Comparison of ENCODE assay signal across 8 mouse cellular contexts in genomic region chr7:127214521-127214920, GRCm38 (mm10). TPM values are rescaled to one million over a fixed set of nuclear protein-coding genes. Genes with fewer than 3 reads are reported as not detected.
A peak's percentile ranks its signal among the peaks of the same experiment; 100 is the strongest.
DNase-seq lines count a peak whose midpoint lies in the region; ATAC-seq and TF ChIP-seq lines count a peak whose summit lies in the region.

No protein-coding gene starts in this region.

- 59% methylated on average over 21 of the region's 21 CpGs for WGBS in cerebellum, adult 2 months
- WGBS in lung, embryonic 15.5 days: 39% methylated on average over 21 of the region's 21 CpGs
- 24% methylated on average over 21 of the region's 21 CpGs for WGBS in limb, embryonic 13.5 days
- WGBS in small intestine, adult 2 months: 72% methylated on average over 21 of the region's 21 CpGs

- no peaks in the 10 kb centered on the region for H3K27me3 ChIP-seq in cerebellum, adult 2 months (ENCODE audit: control insufficient read depth, insufficient read depth, low read length)
- H3K27me3 ChIP-seq in lung, embryonic 15.5 days: no peaks in the 10 kb centered on the region
- peaks cover 9% of the 10 kb centered on the region; the same call in 1 of the 2 replicates for H3K27me3 ChIP-seq in limb, embryonic 13.5 days
- no peaks in the 10 kb centered on the region for H3K27me3 ChIP-seq in small intestine, adult 2 months (ENCODE audit: control insufficient read depth, insufficient read depth, low read length)

- no peaks in the 10 kb centered on the region for H3K9me3 ChIP-seq in lung, embryonic 15.5 days
- H3K9me3 ChIP-seq in limb, embryonic 13.5 days: no peaks in the 10 kb centered on the region

- no peaks in the 10 kb centered on the region for H3K4me1 ChIP-seq in cerebellum, adult 2 months (ENCODE audit: control insufficient read depth, insufficient read depth, low read length)
- peaks cover 11% of the 10 kb centered on the region for H3K4me1 ChIP-seq in lung, embryonic 15.5 days
- H3K4me1 ChIP-seq in limb, embryonic 13.5 days: peaks cover 21% of the 10 kb centered on the region
- peaks cover 2% of the 10 kb centered on the region; the same call in 1 of the 2 replicates for H3K4me1 ChIP-seq in small intestine, adult 2 months (ENCODE audit: control insufficient read depth, insufficient read depth, insufficient read length, low read length)

- H3K4me3 ChIP-seq in cerebellum, adult 2 months (replicated peaks; ENCODE audit: insufficient read depth, low read depth, low read length): peak overlapping the region; percentile 39
- peak overlapping the region; percentile 34; the same call in 1 of the 2 replicates for H3K4me3 ChIP-seq in lung, embryonic 15.5 days
- H3K4me3 ChIP-seq in limb, embryonic 13.5 days: peak overlapping the region; percentile 42
- peak overlapping the region; percentile 32 for H3K4me3 ChIP-seq in small intestine, adult 2 months (ENCODE audit: low read depth, low read length)

- ATAC-seq in lung, embryonic 15.5 days (ENCODE audit: borderline replicate concordance, extremely low read depth, low FRiP score, low TSS enrichment): no peak
- no peak for ATAC-seq in limb, embryonic 13.5 days (ENCODE audit: low FRiP score, low read depth)

- H3K4me2 ChIP-seq in lung, embryonic 15.5 days: peak overlapping the region; percentile 63
- peak overlapping the region; percentile 70 for H3K4me2 ChIP-seq in limb, embryonic 13.5 days (replicated peaks)

- no peak for DNase-seq in cerebellum, adult 2 months
- no peak for DNase-seq in cerebellum, adult 11 months
- DNase-seq in lung, postnatal 36 days: no peak
- DNase-seq in natural killer cell, adult 2 months (ENCODE audit: low spot score in 2 of 2): no peak
- no peak for DNase-seq in layer of hippocampus, postnatal 14 days (ENCODE audit: low spot score in 2 of 2)

- H3K36me3 ChIP-seq in lung, embryonic 15.5 days: no peaks in the 10 kb centered on the region
- H3K36me3 ChIP-seq in limb, embryonic 13.5 days: no peaks in the 10 kb centered on the region
- H3K36me3 ChIP-seq in small intestine, adult 2 months (ENCODE audit: control insufficient read depth, insufficient read depth, low read length): no peaks in the 10 kb centered on the region

- H3K9ac ChIP-seq in lung, embryonic 15.5 days: peak overlapping the region; percentile 64
- H3K9ac ChIP-seq in limb, embryonic 13.5 days: peak overlapping the region; percentile 67

- no peak for TF ChIP-seq CTCF in cerebellum, adult 2 months (IDR thresholded peaks at IDR 0.05; ENCODE audit: borderline replicate concordance, insufficient read depth, low read depth, low read length)
- no peak for TF ChIP-seq CTCF in small intestine, adult 2 months (IDR thresholded peaks at IDR 0.05; ENCODE audit: extremely low read depth, insufficient read length, insufficient replicate concordance, low read depth, low read length)

- no peak overlapping the region for H3K27ac ChIP-seq in cerebellum, adult 2 months (ENCODE audit: insufficient read depth, low read length)
- no peak overlapping the region for H3K27ac ChIP-seq in lung, embryonic 15.5 days
- H3K27ac ChIP-seq in limb, embryonic 13.5 days: peak overlapping the region; percentile 28; the same call in 1 of the 2 replicates
- H3K27ac ChIP-seq in small intestine, adult 2 months (ENCODE audit: insufficient read depth, low read depth, low read length): no peak overlapping the region

- TF ChIP-seq POLR2A in cerebellum, adult 2 months (IDR thresholded peaks at IDR 0.05; ENCODE audit: borderline replicate concordance, insufficient read depth, low read length): no peak
- TF ChIP-seq POLR2A in small intestine, adult 2 months (IDR thresholded peaks at IDR 0.05; ENCODE audit: low read depth, low read length): no peak

RNA-seq across cellular contexts. Expression of gene Mylpf, which starts 5.8 kb away (rescaled TPM):
- polyA plus RNA-seq in cerebellum, adult 2 months (2012; rRNA removed): 1.6 and 3.0 TPM in 2 replicates
- 14.0 and 21.2 TPM in 2 replicates for polyA plus RNA-seq in lung, embryonic 15.5 days (2015; fragmentation: Nextera tagmentation; extraction: Ambion mirVana)
- 350 and 353 TPM in 2 replicates for polyA plus RNA-seq in limb, embryonic 13.5 days (2015; fragmentation: Nextera tagmentation; extraction: Ambion mirVana)
- 0.74 and 1.3 TPM in 2 replicates for polyA plus RNA-seq in small intestine, adult 2 months (2012; rRNA removed)
- 1 to 10 TPM; 1.0 to 1.5 TPM for total RNA-seq in layer of hippocampus, postnatal 14 days (2021)

RNA-seq across cellular contexts. Expression of gene Tbc1d10b, which starts 6.3 kb away (rescaled TPM):
- 72.4 and 83.9 TPM in 2 replicates for polyA plus RNA-seq in cerebellum, adult 2 months (2012; rRNA removed)
- polyA plus RNA-seq in lung, embryonic 15.5 days (2015; fragmentation: Nextera tagmentation; extraction: Ambion mirVana): 27.0 and 29.8 TPM in 2 replicates
- 31.7 and 34.8 TPM in 2 replicates for polyA plus RNA-seq in limb, embryonic 13.5 days (2015; fragmentation: Nextera tagmentation; extraction: Ambion mirVana)
- polyA plus RNA-seq in small intestine, adult 2 months (2012; rRNA removed): 17.5 and 44.1 TPM in 2 replicates
- 10 to 100 TPM; 93.6 to 97.3 TPM for total RNA-seq in layer of hippocampus, postnatal 14 days (2021)

RNA-seq across cellular contexts. Expression of gene Zfp553, which starts 18.3 kb away (rescaled TPM):
- 16.6 and 17.6 TPM in 2 replicates for polyA plus RNA-seq in cerebellum, adult 2 months (2012; rRNA removed)
- 36.8 and 37.4 TPM in 2 replicates for polyA plus RNA-seq in lung, embryonic 15.5 days (2015; fragmentation: Nextera tagmentation; extraction: Ambion mirVana)
- 51.8 and 52.1 TPM in 2 replicates for polyA plus RNA-seq in limb, embryonic 13.5 days (2015; fragmentation: Nextera tagmentation; extraction: Ambion mirVana)
- 4.9 and 8.1 TPM in 2 replicates for polyA plus RNA-seq in small intestine, adult 2 months (2012; rRNA removed)
- total RNA-seq in layer of hippocampus, postnatal 14 days (2021): 10 to 100 TPM; 17.8 to 18.1 TPM

RNA-seq across cellular contexts. Expression of gene Sept1, which starts 18.4 kb away (rescaled TPM):
- polyA plus RNA-seq in cerebellum, adult 2 months (2012; rRNA removed): 11.3 and 12.5 TPM in 2 replicates
- 21.7 and 28.9 TPM in 2 replicates for polyA plus RNA-seq in lung, embryonic 15.5 days (2015; fragmentation: Nextera tagmentation; extraction: Ambion mirVana)
- 23.5 and 27.9 TPM in 2 replicates for polyA plus RNA-seq in limb, embryonic 13.5 days (2015; fragmentation: Nextera tagmentation; extraction: Ambion mirVana)
- 14.3 and 34.1 TPM in 2 replicates for polyA plus RNA-seq in small intestine, adult 2 months (2012; rRNA removed)
- total RNA-seq in layer of hippocampus, postnatal 14 days (2021): 1 to 10 TPM; 6.9 to 8.6 TPM

RNA-seq across cellular contexts. Expression of gene Cd2bp2, which starts 18.7 kb away (rescaled TPM):
- 101 and 103 TPM in 2 replicates for polyA plus RNA-seq in cerebellum, adult 2 months (2012; rRNA removed)
- 61.7 and 63.6 TPM in 2 replicates for polyA plus RNA-seq in lung, embryonic 15.5 days (2015; fragmentation: Nextera tagmentation; extraction: Ambion mirVana)
- 72.2 and 72.4 TPM in 2 replicates for polyA plus RNA-seq in limb, embryonic 13.5 days (2015; fragmentation: Nextera tagmentation; extraction: Ambion mirVana)
- polyA plus RNA-seq in small intestine, adult 2 months (2012; rRNA removed): 7.6 and 13.9 TPM in 2 replicates
- total RNA-seq in layer of hippocampus, postnatal 14 days (2021): 10 to 100 TPM; 75.1 to 77.0 TPM

Comparison
In these comparisons a context has a peak if more than half of its experiments do, and no peak if none do; other contexts are left out.
1. RNA of gene Mylpf, which starts 5.8 kb away (polyA plus RNA-seq): 350 to 353 TPM in limb, embryonic 13.5 days; 14.0 to 21.2 TPM in lung, embryonic 15.5 days, 1.6 to 3.0 TPM in cerebellum, adult 2 months and 0.74 to 1.3 TPM in small intestine, adult 2 months; every median in the first group is over 10 times any median in the second.
2. Peak in every context shown above with its lines, with median percentiles within 50 percentile points of each other: H3K4me3 ChIP-seq.